Mouse (Mus musculus): Measurements from ENCODE around the gene L2hgdh. TPM values are rescaled to one million over a fixed set of nuclear protein-coding genes. Genes with fewer than 3 reads are reported as not detected.
A peak's percentile ranks its signal among the peaks of the same experiment; 100 is the strongest.

The L2hgdh gene
- total and polyA plus RNA-seq, 2 experiments: 19.6 to 38.9 TPM

GRCm38 (mm10) chr12:69757418-69758141 is 32.9 kb upstream of the L2hgdh start:
- WGBS: 3% methylated on average over 22 of the region's 22 CpGs
- H3K4me3 ChIP-seq (ENCODE audit: insufficient read depth, low read depth, low read length): no peak overlapping the region; the same call in 1 of the 2 replicates
- peak overlapping the region; percentile 55; the same call in 1 of the 2 replicates for H3K9ac ChIP-seq (ENCODE audit: low read depth, low read length)
- TF ChIP-seq CTCF (IDR thresholded peaks at IDR 0.05; ENCODE audit: low read depth, low read length) (peak; percentile 97), POLR2A (IDR thresholded peaks at IDR 0.05; ENCODE audit: extremely low read depth, insufficient read depth, low read length) (no peak)
- H3K27me3 ChIP-seq (ENCODE audit: control insufficient read depth, insufficient read depth, low read length): no peaks in the 10 kb centered on the region
- no peaks in the 10 kb centered on the region for H3K79me2 ChIP-seq (ENCODE audit: control insufficient read depth, insufficient read depth, low read length)
- H3K36me3 ChIP-seq (ENCODE audit: control insufficient read depth, insufficient read depth, low read length): no peaks in the 10 kb centered on the region
- DNase-seq (ENCODE audit: extremely low read depth, low read depth, low spot score): peak; percentile 99
- peak overlapping the region; percentile 86 for H3K27ac ChIP-seq (replicated peaks; ENCODE audit: insufficient read depth, low read depth, low read length)
- H3K4me1 ChIP-seq (ENCODE audit: control insufficient read depth, insufficient read depth, low read length): peaks cover 13% of the 10 kb centered on the region

- H3K9ac ChIP-seq (ENCODE audit: low read depth, low read length): no peak overlapping the region
- 91% methylated on average over 5 of the region's 5 CpGs for WGBS
- peaks cover 15% of the 10 kb centered on the region for H3K4me1 ChIP-seq (ENCODE audit: control insufficient read depth, insufficient read depth, low read length)
- H3K36me3 ChIP-seq (ENCODE audit: control insufficient read depth, insufficient read depth, low read length): no peaks in the 10 kb centered on the region
- H3K27ac ChIP-seq (replicated peaks; ENCODE audit: insufficient read depth, low read depth, low read length): no peak overlapping the region
- no peak overlapping the region for H3K4me3 ChIP-seq (ENCODE audit: insufficient read depth, low read depth, low read length)
- TF ChIP-seq POLR2A (IDR thresholded peaks at IDR 0.05; ENCODE audit: extremely low read depth, insufficient read depth, low read length) (no peak), CTCF (IDR thresholded peaks at IDR 0.05; ENCODE audit: low read depth, low read length) (no peak)
- DNase-seq (ENCODE audit: extremely low read depth, low read depth, low spot score): no peak
- H3K79me2 ChIP-seq (ENCODE audit: control insufficient read depth, insufficient read depth, low read length): no peaks in the 10 kb centered on the region
- H3K27me3 ChIP-seq (ENCODE audit: control insufficient read depth, insufficient read depth, low read length): no peaks in the 10 kb centered on the region
Observed at GRCm38 (mm10) chr12:69756015-69756414, 31.3 kb upstream of the L2hgdh start.

GRCm38 (mm10) chr12:69753936-69754335 is 29.3 kb upstream of the L2hgdh start:
- no peak overlapping the region for H3K9ac ChIP-seq (ENCODE audit: low read depth, low read length)
- TF ChIP-seq POLR2A (IDR thresholded peaks at IDR 0.05; ENCODE audit: extremely low read depth, insufficient read depth, low read length) (no peak), CTCF (IDR thresholded peaks at IDR 0.05; ENCODE audit: low read depth, low read length) (no peak)
- H3K27ac ChIP-seq (replicated peaks; ENCODE audit: insufficient read depth, low read depth, low read length): no peak overlapping the region
- no peaks in the 10 kb centered on the region for H3K36me3 ChIP-seq (ENCODE audit: control insufficient read depth, insufficient read depth, low read length)
- 51% methylated on average over 5 of the region's 5 CpGs for WGBS
- peaks cover 12% of the 10 kb centered on the region; the same call in 1 of the 2 replicates for H3K4me1 ChIP-seq (ENCODE audit: control insufficient read depth, insufficient read depth, low read length)
- no peak for DNase-seq (ENCODE audit: extremely low read depth, low read depth, low spot score)
- H3K4me3 ChIP-seq (ENCODE audit: insufficient read depth, low read depth, low read length): no peak overlapping the region
- H3K27me3 ChIP-seq (ENCODE audit: control insufficient read depth, insufficient read depth, low read length): no peaks in the 10 kb centered on the region
- no peaks in the 10 kb centered on the region for H3K79me2 ChIP-seq (ENCODE audit: control insufficient read depth, insufficient read depth, low read length)

- no peaks in the 10 kb centered on the region for H3K36me3 ChIP-seq (ENCODE audit: control insufficient read depth, insufficient read depth, low read length)
- H3K9ac ChIP-seq (ENCODE audit: low read depth, low read length): no peak overlapping the region
- H3K27ac ChIP-seq (replicated peaks; ENCODE audit: insufficient read depth, low read depth, low read length): peak overlapping the region; percentile 1
- 56% methylated on average over 10 of the region's 10 CpGs for WGBS
- no peak for TF ChIP-seq POLR2A (IDR thresholded peaks at IDR 0.05; ENCODE audit: extremely low read depth, insufficient read depth, low read length)
- no peak for TF ChIP-seq CTCF (IDR thresholded peaks at IDR 0.05; ENCODE audit: low read depth, low read length)
- H3K4me3 ChIP-seq (ENCODE audit: insufficient read depth, low read depth, low read length): no peak overlapping the region
- H3K79me2 ChIP-seq (ENCODE audit: control insufficient read depth, insufficient read depth, low read length): no peaks in the 10 kb centered on the region
- no peak for DNase-seq (ENCODE audit: extremely low read depth, low read depth, low spot score)
- peaks cover 5% of the 10 kb centered on the region; the same call in 1 of the 2 replicates for H3K4me1 ChIP-seq (ENCODE audit: control insufficient read depth, insufficient read depth, low read length)
- no peaks in the 10 kb centered on the region for H3K27me3 ChIP-seq (ENCODE audit: control insufficient read depth, insufficient read depth, low read length)
Observed at GRCm38 (mm10) chr12:69751864-69752341, 27.2 kb upstream of the L2hgdh start.

- no peak for TF ChIP-seq CTCF (IDR thresholded peaks at IDR 0.05; ENCODE audit: low read depth, low read length)
- no peak for TF ChIP-seq POLR2A (IDR thresholded peaks at IDR 0.05; ENCODE audit: extremely low read depth, insufficient read depth, low read length)
- H3K27me3 ChIP-seq (ENCODE audit: control insufficient read depth, insufficient read depth, low read length): no peaks in the 10 kb centered on the region
- H3K9ac ChIP-seq (ENCODE audit: low read depth, low read length): no peak overlapping the region
- no peak overlapping the region for H3K4me3 ChIP-seq (ENCODE audit: insufficient read depth, low read depth, low read length)
- no peaks in the 10 kb centered on the region for H3K4me1 ChIP-seq (ENCODE audit: control insufficient read depth, insufficient read depth, low read length)
- H3K79me2 ChIP-seq (ENCODE audit: control insufficient read depth, insufficient read depth, low read length): no peaks in the 10 kb centered on the region
- no peak for DNase-seq (ENCODE audit: extremely low read depth, low read depth, low spot score)
- WGBS: 90% methylated on average over 5 of the region's 5 CpGs
- H3K27ac ChIP-seq (replicated peaks; ENCODE audit: insufficient read depth, low read depth, low read length): no peak overlapping the region
- H3K36me3 ChIP-seq (ENCODE audit: control insufficient read depth, insufficient read depth, low read length): no peaks in the 10 kb centered on the region
Observed at GRCm38 (mm10) chr12:69744138-69744537, 19.5 kb upstream of the L2hgdh start.

- H3K27ac ChIP-seq (replicated peaks; ENCODE audit: insufficient read depth, low read depth, low read length): no peak overlapping the region
Observed at GRCm38 (mm10) chr12:69741965-69742364, 17.3 kb upstream of the L2hgdh start.

More at GRCm38 (mm10) chr12:69741965-69742364, 17.3 kb upstream of the L2hgdh start:
- TF ChIP-seq CTCF (IDR thresholded peaks at IDR 0.05; ENCODE audit: low read depth, low read length) (no peak), POLR2A (IDR thresholded peaks at IDR 0.05; ENCODE audit: extremely low read depth, insufficient read depth, low read length) (no peak)
- H3K4me3 ChIP-seq (ENCODE audit: insufficient read depth, low read depth, low read length): no peak overlapping the region
- no peak for DNase-seq (ENCODE audit: extremely low read depth, low read depth, low spot score)
- H3K4me1 ChIP-seq (ENCODE audit: control insufficient read depth, insufficient read depth, low read length): no peaks in the 10 kb centered on the region
- 90% methylated on average over 5 of the region's 5 CpGs for WGBS
- no peaks in the 10 kb centered on the region for H3K79me2 ChIP-seq (ENCODE audit: control insufficient read depth, insufficient read depth, low read length)
- no peak overlapping the region for H3K9ac ChIP-seq (ENCODE audit: low read depth, low read length)
- H3K27me3 ChIP-seq (ENCODE audit: control insufficient read depth, insufficient read depth, low read length): no peaks in the 10 kb centered on the region
- no peaks in the 10 kb centered on the region for H3K36me3 ChIP-seq (ENCODE audit: control insufficient read depth, insufficient read depth, low read length)
